Mouse (Mus musculus) CH12.LX (cell line): ENCODE measurements around the gene Rps29.

ENCODE experiments used
- E2F4 ChIP-seq: IDR thresholded peaks from 2 replicates; pipeline ENCODE4 v1.6.1; 2011; ENCODE audit warnings: low read depth, low read length, improper control_type of control experiment; ENCODE audit not compliant: insufficient replicate concordance
- KAT2A ChIP-seq: IDR thresholded peaks from 2 replicates; pipeline ENCODE4 v1.6.1; 2012; ENCODE audit warnings: low read length, improper control_type of control experiment, inconsistent platforms; ENCODE audit not compliant: insufficient replicate concordance
- NRF1 ChIP-seq: IDR thresholded peaks from 2 replicates; pipeline ENCODE4 v1.6.1; 2014; ENCODE audit warnings: low read depth, mild to moderate bottlenecking, inconsistent platforms, low read length, improper control_type of control experiment, moderate library complexity
- POLR2A ChIP-seq: IDR thresholded peaks from 2 replicates; pipeline ENCODE4 v1.6.1; 2011; ENCODE audit warnings: low read depth, mild to moderate bottlenecking, improper control_type of control experiment, low read length
- SIN3A ChIP-seq: IDR thresholded peaks from 2 replicates; pipeline ENCODE4 v1.6.1; 2012; ENCODE audit warnings: low read length, improper control_type of control experiment, inconsistent platforms

GRCm38 (mm10) chr12:69186811-69187471 is 28.0 kb upstream of the Rps29 start:
- no peak for TF ChIP-seq NRF1
- no peak for TF ChIP-seq SIN3A
- no peak for TF ChIP-seq POLR2A
- TF ChIP-seq E2F4: no peak
- no peak for TF ChIP-seq KAT2A
